Mouse (Mus musculus) urinary bladder, postnatal 14 days (tissue): Measurements from ENCODE around the gene Ercc4.

Experiments used
- DNase-seq: peaks from one replicate; pipeline ENCODE4 v3.0.0; 2021; ENCODE audit warnings: low spot score

The Ercc4 gene

DNA sequence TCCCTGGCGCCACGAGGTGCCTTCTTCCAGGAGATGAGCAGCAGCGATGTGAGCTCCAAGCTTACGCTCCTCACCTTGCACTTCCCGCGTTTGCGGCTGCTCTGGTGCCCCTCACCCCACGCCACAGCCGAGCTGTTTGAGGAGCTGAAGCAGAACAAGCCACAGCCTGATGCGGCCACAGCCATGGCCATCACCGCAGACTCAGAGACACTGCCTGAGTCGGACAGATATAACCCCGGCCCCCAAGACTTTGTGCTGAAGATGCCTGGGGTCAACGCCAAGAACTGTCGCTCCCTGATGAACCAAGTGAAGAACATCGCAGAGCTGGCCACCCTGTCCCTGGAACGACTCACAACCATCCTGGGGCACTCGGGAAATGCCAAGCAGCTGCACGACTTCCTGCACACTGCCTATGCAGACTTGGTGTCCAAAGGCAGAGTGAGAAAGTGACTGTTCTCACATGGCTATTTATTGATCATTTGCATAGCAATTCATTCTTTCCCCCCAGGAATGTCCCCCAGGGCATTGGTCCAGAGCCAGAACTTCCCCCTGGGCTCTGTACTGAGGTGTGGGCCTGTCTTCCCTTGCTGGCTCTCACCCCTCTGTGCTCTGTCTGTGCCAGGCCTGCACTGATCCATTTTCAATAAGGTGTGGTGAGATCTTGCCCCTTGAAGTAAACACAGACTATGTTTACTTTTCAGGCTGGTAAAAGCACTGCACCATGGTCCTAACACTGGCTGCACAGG, 38.5 kb downstream of the Ercc4 start:
- DNase-seq, result no peak

DNA sequence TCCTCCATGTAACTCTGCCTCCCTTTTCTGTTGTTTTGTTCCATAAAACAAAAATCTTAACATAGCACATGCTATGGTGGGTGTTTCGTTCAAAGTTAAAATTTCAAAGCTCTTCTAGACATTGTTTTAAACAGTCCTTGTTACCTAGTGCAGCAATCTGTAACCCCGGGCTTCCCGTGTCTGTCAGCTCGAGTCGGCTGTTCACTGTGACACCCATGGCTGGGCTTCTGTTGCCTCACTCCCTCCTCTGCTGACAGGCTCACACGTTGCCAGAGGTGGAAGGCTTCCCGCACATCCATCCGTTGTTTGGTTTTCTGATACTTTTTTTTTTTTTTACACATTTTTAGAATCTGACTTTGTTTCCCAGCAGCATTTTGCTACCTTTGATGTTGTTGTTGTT, 40.5 kb downstream of the Ercc4 start:
- DNase-seq, result no peak

DNA sequence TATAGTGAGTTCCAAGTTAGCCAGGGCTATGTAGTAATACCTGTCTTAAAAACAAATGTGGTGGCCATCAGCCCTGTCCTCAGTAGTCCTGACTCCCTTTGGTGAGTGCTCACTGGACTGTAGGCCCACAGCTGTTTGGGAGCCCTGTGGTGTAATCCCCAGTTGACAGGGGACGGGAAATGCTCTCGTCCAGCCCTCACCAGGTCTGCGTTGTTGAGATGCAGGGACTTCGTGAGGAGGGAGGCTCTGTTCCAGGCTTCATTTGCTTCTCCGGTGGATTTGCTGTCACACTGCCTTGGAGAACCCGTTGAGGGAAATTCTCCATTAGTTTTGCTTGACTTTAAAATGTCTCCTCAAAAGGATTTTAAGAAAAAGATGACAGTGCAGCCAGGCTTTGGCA, 41.3 kb downstream of the Ercc4 start:
- no peak for DNase-seq

DNA sequence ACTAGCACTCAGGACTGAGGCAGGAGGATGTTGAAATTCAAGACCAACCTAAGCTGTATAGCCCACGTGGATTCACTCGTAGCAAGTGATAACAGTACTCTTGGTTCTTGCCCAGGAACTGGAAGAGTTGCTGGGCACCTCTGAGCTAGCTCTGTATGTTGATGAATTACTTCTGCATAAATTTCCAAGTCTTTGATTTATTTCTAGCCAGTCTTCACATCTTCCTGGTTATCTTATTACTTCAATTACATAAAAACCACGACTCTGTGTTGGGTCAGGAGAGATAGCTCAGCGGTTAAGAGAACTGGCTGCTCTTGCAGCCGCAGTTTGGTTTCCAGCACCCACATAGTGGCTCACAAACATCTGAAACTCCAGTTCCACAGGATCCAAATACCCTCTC, 43.0 kb downstream of the Ercc4 start:
- DNase-seq, result no peak

DNA sequence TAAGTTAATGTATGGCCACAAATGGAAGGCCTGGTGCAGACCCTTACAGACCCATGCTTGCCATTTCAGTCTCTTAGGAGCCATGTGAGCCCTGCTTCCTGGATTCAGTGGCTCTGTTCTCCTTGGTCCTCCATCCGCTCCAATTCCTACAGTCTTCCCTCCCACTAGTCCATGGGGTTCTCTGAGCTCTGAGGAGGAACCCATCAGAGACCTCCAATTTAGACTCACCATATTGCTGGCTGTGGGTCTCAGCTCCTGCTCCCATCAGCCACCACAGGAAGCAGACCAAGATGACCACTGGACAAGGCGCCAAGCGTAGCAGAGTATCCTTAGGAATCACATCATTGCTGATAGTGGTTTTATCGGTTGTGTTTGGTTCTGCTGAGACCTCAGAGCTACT, 43.7 kb downstream of the Ercc4 start:
- DNase-seq, result no peak

DNA sequence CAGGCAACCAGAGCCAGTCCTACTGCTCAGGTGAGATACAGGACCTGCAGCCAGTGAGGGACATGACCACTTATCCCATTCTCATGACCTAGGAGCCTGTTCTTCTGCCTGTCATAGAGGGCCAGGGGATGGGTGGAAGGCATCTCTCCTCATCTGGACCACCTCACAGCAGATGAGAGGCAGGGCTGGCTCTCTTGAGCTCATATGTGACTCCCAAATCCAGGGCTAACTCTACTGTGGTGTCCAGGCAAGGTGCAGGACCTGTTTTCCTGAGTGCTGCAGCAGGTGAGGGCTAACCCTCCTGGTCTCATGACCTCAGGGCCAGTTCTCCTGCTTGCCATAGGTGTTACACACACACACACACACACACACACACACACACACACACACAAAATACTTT, 44.9 kb downstream of the Ercc4 start:
- no peak for DNase-seq

DNA sequence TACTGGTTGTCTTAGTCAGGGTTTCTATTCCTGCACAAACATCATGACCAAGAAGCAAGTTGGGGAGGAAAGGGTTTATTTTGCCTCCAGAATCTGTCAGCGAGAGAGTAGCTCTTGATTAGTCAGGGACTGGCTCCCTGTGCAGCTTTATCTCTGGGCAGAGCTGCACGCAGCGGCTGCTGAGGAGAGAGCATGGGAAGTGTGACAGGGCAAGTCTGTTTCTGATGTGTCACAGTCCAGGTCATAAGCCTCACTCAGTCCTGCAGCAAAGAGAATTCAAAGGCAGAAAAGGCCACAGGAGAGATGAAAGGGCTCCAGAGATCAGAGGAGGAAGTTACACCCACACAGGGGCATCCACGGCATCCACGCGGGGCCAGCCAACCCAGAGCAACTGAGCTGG, 47.8 kb downstream of the Ercc4 start:
- DNase-seq, result no peak

DNA sequence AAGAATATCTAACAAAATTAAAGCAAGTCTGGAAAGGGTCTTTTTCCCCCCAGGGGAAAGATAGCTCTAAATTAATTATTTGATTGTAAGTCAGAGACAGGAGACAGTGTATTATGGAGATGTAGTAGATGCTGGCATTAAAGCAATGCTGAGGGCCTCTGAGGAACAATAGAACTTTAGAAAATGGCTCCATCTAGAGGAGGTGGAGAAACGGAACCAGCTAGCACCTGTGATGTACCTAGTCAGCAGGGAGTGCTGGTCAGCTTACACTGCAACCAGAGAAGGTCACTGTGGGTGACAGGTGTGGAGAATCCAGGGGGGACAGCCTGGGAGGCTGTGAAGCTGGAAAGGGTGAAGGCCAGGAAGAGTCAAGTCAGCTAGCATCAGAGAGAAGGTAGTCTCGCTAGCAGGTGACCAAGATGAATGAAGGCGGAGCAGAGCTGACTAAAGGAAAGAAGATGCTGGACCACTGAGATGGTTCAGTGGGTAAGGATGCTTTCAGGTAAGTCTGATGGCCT, 48.7 kb downstream of the Ercc4 start:
- no peak for DNase-seq

DNA sequence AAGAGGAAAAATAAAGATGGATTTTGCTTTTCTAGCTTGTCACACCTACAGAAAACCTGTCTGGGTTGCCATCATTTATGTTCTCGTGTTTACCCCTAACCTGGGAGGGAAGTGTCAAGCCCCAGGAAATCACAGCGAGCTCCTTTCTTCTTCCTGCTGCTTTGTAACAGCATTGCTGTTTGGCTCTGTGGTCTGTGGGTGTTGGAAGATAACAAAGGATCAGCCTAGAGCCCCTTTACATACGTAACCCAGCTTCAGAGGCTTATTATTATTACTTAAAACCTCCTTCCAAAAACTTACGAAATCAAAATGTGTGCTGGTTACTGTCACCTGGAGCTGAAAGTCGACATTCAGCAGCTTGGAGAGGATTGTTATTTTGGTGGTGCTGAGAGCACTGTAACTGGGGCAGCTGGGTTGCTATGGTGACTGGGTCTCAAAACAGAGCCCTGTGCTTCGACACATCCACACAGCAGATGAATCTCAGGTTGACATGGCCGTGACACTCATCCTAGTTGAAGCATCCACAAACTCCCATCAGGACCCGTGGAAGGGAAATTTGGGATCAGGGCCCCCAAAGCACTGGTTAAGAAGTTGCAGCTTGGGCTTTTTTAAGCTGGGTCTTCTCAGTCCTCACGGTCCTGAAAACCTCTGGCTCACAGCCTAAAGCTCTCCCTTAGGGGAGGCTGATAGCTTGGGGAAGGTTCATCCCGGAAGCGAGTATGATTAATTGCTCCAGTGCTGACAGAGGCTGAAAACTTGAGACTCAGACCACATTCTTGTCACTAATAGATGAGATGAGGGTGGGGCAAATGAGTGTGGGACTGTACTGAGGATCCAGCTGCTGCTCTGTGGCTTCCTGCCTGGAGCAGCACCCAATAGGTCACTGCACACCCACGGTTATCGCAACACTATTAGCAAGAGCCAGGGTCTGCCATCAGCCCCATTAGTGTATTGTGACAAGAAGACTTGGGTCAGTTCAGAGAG, 49.7 kb downstream of the Ercc4 start:
- DNase-seq, result peak; percentile 27

DNA sequence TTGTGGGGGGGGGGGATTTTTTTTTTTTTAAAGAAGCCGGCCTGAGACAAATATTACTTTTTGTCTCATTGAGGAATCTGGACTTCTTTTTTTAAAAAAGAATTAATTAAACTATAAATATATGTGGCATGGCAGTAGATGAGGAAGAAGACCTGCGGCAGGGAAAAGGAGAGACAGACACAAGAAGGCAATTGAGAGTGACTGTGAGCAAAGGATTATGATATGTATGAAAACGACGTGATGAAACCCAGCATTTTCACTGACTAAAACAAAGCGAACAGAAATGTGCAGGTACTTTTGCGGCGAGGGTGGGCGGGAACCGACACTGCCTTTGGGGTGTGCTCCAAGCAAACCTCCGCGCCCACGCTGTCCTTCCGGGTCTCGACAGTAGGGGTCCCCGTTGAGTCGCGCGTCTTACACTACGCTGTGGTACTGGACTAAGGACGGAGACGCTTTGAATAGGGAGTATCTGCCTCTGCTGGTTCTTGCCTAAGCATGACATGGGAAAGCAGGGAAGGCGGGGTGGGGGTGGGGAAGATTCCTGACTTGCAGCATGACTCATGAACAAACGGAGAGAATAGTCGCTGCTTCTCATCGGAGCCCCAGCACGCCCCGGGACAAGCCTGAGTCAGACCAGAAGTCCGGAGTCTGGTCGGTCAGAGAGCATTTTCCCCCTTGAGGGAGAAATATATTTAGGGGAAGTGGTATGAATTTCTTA, 50.6 kb downstream of the Ercc4 start:
- peak; percentile 93 for DNase-seq

DNA sequence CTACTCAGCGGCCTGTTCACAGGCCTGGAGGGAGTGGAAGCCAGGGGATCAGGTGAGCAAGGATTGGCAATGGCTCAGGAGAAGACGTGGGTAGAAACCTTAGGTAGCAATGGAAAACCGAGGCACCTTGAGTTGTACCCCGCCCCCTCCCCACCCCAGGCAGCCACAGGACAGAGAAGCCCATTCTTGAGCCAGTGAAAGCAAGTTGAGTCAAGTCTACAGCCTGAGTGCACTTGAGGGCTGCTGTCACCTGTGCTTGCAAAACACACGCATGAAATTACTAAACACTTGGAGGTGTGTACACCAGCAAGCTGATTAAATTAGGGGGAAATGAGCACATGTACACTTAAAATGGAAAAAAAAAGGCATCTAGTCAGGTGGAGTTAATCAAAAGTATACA, 52.0 kb downstream of the Ercc4 start:
- no peak for DNase-seq

DNA sequence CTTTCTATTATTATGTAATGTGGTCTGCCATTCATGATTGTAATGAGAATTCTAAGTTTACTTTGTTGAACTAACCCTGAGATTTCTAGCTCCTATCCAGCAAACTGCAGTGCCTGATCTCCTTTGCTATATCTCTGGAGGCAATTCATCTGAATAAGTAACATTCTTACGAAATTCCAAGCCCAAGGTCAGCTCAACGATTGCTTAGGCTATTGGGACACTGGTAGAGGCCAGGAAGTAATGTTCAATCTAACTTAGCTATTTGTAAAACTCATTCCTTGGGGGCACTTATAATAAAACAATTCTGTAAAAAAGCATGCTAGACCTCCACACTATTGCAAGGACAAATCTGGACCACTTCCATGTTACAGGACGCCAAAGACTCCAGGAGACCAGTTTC, 58.2 kb downstream of the Ercc4 start:
- no peak for DNase-seq

DNA sequence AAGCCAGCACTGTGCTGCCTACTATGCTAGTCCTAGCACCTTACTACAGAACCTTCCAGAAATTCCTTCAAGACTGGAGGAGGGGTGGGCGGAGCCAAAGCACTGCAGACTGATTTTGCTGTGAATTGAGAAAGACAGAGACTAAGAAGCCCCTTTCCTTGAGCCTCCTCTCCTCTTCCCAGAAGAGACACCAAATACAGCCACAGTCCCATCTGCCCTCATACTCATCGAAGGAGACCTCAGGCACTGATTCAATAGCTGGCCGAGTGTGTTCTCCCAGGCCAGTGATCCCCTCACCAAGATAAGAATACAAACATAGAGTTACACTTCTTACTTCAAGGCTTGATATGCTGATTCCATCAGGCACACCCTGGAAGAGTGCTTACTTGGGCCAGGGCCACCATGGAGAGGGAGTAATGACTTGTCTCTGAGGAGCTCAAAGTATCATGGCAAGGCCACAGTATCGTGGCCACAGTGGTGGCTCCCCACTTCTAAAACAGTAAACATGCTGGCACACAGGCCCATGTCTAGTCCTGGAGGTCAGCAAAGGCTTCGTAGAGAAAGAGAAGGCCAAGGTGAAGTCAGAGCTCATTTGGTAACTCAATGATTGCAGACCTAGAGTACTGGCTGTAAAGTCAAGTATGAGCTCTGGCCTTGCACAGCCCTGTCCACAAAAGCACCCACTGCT, 63.7 kb downstream of the Ercc4 start:
- DNase-seq, result no peak

DNA sequence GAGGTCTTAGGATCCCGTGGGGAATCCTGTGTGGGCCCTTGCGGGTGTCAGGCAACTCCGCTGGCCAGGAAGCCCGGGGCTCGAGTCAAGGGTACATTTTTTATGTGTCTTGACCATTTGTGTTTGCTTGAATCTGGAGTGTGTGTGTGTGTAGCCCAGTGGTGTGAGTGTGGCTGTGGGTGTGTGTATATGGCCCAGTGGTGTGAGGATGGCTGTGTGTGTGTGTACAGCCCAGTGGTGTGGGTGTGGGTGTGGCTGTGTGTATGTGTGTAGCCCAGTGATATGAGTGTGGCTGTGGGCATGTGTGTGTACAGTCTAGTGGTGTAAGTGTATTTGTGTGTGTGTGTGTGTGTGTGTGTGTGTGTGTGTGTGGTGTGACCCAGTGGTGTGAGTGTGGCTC, 73.0 kb downstream of the Ercc4 start:
- no peak for DNase-seq

DNA sequence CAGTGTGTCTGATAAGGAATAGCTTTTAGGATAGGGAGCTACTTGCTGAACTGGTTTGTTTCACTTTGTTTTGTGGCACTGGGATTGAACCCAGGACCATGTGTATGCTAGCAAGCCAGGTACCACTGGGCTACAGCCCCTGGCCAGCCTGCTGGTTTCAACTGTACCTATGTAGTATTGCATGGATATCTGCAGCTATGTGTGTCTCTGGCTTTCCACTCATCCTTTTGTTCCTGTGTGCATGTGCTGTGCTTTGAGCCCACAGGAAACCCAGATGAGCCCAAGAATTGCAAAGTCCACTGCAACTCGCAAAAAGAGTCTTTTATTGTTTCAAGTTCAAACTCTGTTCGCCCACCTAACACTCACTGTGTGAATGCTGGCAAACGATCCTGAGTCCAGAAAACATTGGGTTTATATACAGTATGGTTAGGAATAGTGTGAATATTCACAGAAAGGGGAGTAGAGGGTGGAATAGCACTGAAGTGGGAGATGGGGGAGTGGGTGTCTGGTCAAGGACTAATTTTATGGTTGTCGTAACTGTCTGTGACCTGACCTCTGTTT, 73.8 kb downstream of the Ercc4 start:
- no peak for DNase-seq

DNA sequence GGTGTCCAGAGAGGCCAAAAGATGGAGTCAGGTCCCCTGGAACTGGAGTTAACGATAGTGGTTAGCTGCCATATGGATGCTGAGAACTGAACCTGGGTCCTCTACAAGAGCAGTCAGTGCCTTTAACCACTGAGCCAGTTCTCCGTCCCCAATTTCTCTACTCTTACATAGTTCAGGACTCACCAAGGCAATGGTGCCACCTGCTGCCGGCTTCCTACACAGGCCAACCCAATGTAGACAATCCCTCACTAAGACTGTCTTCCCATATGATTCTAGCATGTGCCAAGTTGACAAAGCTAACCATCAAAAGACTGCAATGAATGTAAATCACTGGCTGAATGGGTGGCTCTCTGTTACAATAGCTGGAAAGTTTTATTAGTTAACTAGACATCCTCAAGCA, 74.9 kb downstream of the Ercc4 start:
- no peak for DNase-seq

DNA sequence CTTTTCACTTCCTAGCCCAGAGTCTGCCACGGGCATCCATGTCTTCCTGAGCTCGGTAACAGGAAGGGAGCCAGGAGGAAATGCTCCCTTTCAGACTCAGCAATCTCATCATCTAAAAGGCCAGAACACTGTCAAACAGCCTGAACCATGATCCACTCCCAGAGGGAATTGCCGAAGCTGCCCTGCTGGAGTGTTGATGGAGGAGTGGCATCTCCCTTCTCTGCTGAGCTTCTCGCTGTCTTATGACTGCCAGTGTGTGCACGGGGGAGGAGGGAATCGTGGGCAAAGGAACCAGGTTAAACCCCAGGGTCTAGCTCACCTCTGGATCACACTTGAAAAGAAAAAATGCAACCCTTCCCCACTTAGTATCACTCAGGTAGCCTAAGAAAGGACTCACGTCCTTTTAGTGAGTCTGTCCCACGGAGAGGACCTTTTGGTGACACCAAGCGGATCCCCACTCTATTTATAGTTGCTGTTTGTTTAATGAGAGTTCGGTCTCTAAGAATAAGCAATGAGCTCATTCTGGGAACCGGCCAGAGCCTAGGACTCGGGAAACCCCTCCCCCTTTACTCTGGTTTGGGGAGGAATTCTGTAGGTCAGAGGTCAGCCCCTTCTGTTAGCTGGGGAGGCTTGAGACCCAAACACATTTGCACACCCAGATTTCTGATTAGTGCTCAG, 80.1 kb downstream of the Ercc4 start:
- no peak for DNase-seq

DNA sequence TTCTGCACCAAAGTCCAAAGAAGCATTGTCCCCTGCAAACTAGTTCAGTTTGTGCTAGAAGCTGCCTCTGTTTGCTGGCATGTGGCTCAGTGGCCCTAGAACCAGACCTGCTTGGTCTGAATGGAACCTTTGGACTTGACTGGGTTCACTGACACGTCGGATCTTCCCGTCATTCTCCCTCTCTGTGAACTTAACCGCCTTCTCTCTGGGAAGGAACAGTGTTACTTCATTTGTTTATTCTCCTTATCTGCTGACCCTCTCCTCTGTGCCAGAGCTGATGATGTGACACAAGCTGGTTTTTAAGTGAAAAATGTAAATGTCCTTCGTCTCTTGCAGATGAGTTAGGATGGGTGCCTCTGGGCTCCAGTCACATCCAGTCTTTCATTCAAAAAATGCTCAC, 81.0 kb downstream of the Ercc4 start:
- DNase-seq, result no peak

DNA sequence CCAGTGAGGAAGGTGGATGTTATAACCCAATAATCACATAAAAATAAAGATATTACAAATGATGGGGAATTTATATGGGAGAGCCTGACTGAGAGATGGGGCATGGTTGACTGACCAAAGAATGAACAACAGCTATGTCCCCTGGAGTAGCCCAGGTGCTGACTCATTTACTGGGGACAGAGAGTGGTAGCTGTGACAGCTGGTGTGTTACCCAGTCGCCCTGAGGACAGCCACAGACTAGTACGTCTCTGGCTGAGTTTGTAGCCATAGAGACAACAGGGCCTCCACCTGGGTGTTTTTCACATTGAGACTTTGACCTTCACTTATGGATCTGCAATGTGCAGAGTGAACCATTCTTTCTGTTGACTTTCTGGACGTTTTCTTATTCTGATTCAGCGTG, 81.7 kb downstream of the Ercc4 start:
- no peak for DNase-seq

DNA sequence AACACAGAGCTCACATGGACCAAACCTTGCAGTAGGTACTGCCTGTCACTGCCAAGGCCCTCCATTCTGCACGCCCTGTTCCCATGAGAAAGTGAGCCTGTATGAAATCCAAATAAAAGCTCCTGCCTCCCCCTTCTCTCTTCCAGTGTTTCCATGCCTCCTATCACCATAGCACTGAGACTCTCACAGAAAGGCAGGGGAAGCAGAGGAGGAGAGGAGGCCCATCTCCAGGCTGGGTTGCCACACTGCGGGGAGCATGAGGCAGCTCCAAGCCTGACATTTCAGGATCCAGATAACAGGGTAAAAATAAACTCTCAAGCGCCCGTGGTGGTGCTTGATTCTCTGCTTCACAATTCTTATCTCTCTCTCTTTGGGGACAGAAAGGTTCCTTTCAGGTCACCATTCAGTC, 84.2 kb downstream of the Ercc4 start:
- no peak for DNase-seq

DNA sequence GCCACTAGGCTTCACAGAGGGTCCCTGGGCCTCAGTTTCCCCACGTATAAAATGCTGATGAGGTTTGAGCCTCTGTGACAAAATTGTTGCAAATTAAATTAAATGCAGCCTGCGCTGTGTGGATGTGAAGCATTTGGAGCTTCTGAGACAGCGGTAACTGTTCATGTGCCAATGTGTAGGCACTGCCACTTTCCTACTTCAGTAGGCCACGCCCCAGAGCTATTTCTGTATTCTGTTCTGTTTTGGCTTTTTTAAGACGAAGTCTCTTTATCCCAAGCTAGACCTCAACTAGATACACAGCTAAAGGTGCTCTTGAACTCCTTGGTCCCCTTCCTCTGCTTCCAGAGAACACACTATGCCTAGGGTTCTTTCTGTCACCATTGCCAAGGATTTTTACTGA, 85.4 kb downstream of the Ercc4 start:
- DNase-seq, result no peak
